Mouse (Mus musculus) ES-E14 (cell line): Measurements from ENCODE around the gene Iba57. TPM values are rescaled to one million over a fixed set of nuclear protein-coding genes. Genes with fewer than 3 reads are reported as not detected.
"Not testable (repeated sequence)": the region's sequence is repeated elsewhere in the genome, so short reads cannot be mapped to it uniquely, and the experiment has no call there.

Source experiments
- DNase-seq: peaks from one replicate; pipeline ENCODE4 v3.0.0-alpha.2; 2013; ENCODE audit warnings: low read depth, low spot score
- H3K27ac ChIP-seq: 2 replicates; pipeline ENCODE4 v1.5.1; 2012; ENCODE audit warnings: low read depth, mild to moderate bottlenecking, low read length, moderate library complexity, mixed read lengths; ENCODE audit not compliant: poor library complexity, insufficient read depth, severe bottlenecking
- H3K36me3 ChIP-seq: 2 replicates; pipeline ENCODE4 v1.6.1; 2012; ENCODE audit warnings: mild to moderate bottlenecking, low read length, moderate library complexity, mixed read lengths; ENCODE audit not compliant: control insufficient read depth, poor library complexity, insufficient read depth, severe bottlenecking
- H3K4me1 ChIP-seq, 2 experiments: fragments of 150-350 bp in 1 of 2; sonication (generic) in 1 of 2; 2 replicates each; pipeline ENCODE4 v1.6.1; 2012; ENCODE audit warnings: low read length in 2 of 2, mild to moderate bottlenecking in 1 of 2, mixed read lengths in 1 of 2; ENCODE audit not compliant: control insufficient read depth in 2 of 2, insufficient read depth in 2 of 2, poor library complexity in 1 of 2
- H3K4me3 ChIP-seq, 2 experiments: fragments of 150-350 bp in 1 of 2; sonication (generic) in 1 of 2; 2 replicates each; pipeline ENCODE4 v1.5.1; 2012; ENCODE audit warnings: low read length in 2 of 2, low read depth in 1 of 2, mild to moderate bottlenecking in 1 of 2, mixed read lengths in 1 of 2; ENCODE audit not compliant: insufficient read depth in 1 of 2, poor library complexity in 1 of 2, severe bottlenecking in 1 of 2
- H3K9ac ChIP-seq: 2 replicates; pipeline ENCODE4 v1.6.1; 2012; ENCODE audit warnings: low read depth, mild to moderate bottlenecking, low read length, mixed read lengths; ENCODE audit not compliant: poor library complexity, insufficient read depth, severe bottlenecking
- H3K9me3 ChIP-seq: fragments of 150-350 bp; sonication (generic); 2 replicates; pipeline ENCODE4 v1.6.1; 2012; ENCODE audit warnings: low read depth, mild to moderate bottlenecking, low read length; ENCODE audit not compliant: control insufficient read depth, insufficient read depth
- CHD2 ChIP-seq: IDR thresholded peaks from 2 replicates; pipeline ENCODE4 v1.6.1; 2014; ENCODE audit warnings: mild to moderate bottlenecking, low read depth, low read length, inconsistent platforms
- HCFC1 ChIP-seq: IDR thresholded peaks from 2 replicates; pipeline ENCODE4 v1.6.1; 2012; ENCODE audit warnings: low read length, inconsistent platforms, borderline replicate concordance; ENCODE audit not compliant: insufficient read depth
- MAFK ChIP-seq: IDR thresholded peaks from 2 replicates; pipeline ENCODE4 v1.6.1; 2014; ENCODE audit warnings: mild to moderate bottlenecking, low read depth, low read length, inconsistent platforms; ENCODE audit not compliant: insufficient read depth
- ZC3H11A ChIP-seq: IDR thresholded peaks from 2 replicates; pipeline ENCODE4 v1.6.1; 2012; ENCODE audit warnings: low read depth, mild to moderate bottlenecking, inconsistent platforms, low read length, borderline replicate concordance
- ZNF384 ChIP-seq: IDR thresholded peaks from 2 replicates; pipeline ENCODE4 v1.6.1; 2012; ENCODE audit warnings: low read depth, low read length, inconsistent platforms
- in situ Hi-C, 2 experiments: fragments of 600-800 bp; cut with MboI; formaldehyde crosslinking; loops; one replicate each; pipeline ENCODE4 v1.15.1; 2025; ENCODE audit warnings: low sequenced_read_pairs in 2 of 2, inconsistent platforms in 1 of 2; ENCODE audit not compliant: unreplicated experiment in 2 of 2
- total RNA-seq: library from RNA; depleted of rRNA; stranded (reverse); fragments of 300-350 nt; gene quantifications from 2 replicates; pipeline ENCODE4 v1.2.3, GENCODE M21; 2012; rRNA removed

Iba57 gene
- total RNA-seq = 3.2 and 4.7 TPM in 2 replicates

- in situ Hi-C loops = no loop called here
Observed at GRCm38 (mm10) chr11:59163255-59164236, at the start of gene Iba57. Gene Iba57 (minus strand): TSS chr11:59163739.

GRCm38 (mm10) chr11:59212892-59213494 is 49.5 kb upstream of the Iba57 start:
- H3K36me3 ChIP-seq = peaks cover 34% of the 10 kb centered on the region
- H3K4me1 ChIP-seq = peaks cover 2 to 15% of the 10 kb centered on the region in 2 experiments; a peak in 2 of 4 replicates
- H3K4me3 ChIP-seq = no peak overlapping the region
- H3K27ac ChIP-seq = no peak overlapping the region
- no peak for TF ChIP-seq HCFC1
- no peak for TF ChIP-seq MAFK
- no peak for TF ChIP-seq ZNF384
- no peak for TF ChIP-seq ZC3H11A
- no peak for TF ChIP-seq CHD2
- no peaks in the 10 kb centered on the region for H3K9me3 ChIP-seq
- H3K9ac ChIP-seq = no peak overlapping the region
- in situ Hi-C loops = no loop called here
- DNase-seq = no peak

More at GRCm38 (mm10) chr11:59163255-59164236, at the start of gene Iba57:
- DNase-seq = peak; percentile 96
- H3K4me3 ChIP-seq = peak within 1 kb of the TSS; percentile 88
- H3K4me1 ChIP-seq = peaks cover 0 to 9% of the 10 kb centered on the region in 2 experiments; a peak in 1 of 4 replicates
- peak within 1 kb of the TSS; percentile 94 for H3K27ac ChIP-seq
- no peaks in the 10 kb centered on the region for H3K36me3 ChIP-seq
- H3K9me3 ChIP-seq = no peaks in the 10 kb centered on the region
- peak; percentile 64; the same call in 1 of the 2 replicates for TF ChIP-seq HCFC1
- TF ChIP-seq ZC3H11A = no peak
- no peak for TF ChIP-seq MAFK
- peak within 1 kb of the TSS; percentile 95 for H3K9ac ChIP-seq

GRCm38 (mm10) chr11:59212320-59212719 is 48.8 kb upstream of the Iba57 start:
- peaks cover 32% of the 10 kb centered on the region for H3K36me3 ChIP-seq
- in situ Hi-C loops, H3K27ac ChIP-seq: not testable (repeated sequence)

GRCm38 (mm10) chr11:59211561-59211960 is 48.0 kb upstream of the Iba57 start:
- H3K9ac ChIP-seq, H3K4me3 ChIP-seq, H3K4me1 ChIP-seq, H3K27ac ChIP-seq, in situ Hi-C loops, H3K9me3 ChIP-seq, DNase-seq: not testable (repeated sequence)
- peaks cover 32% of the 10 kb centered on the region for H3K36me3 ChIP-seq

More at GRCm38 (mm10) chr11:59212320-59212719, 48.8 kb upstream of the Iba57 start:
- not testable (repeated sequence) for H3K4me3 ChIP-seq, H3K9me3 ChIP-seq, DNase-seq, H3K9ac ChIP-seq
- peaks cover 2 to 11% of the 10 kb centered on the region in 2 experiments; a peak in 2 of 4 replicates for H3K4me1 ChIP-seq

- peaks cover 34% of the 10 kb centered on the region for H3K36me3 ChIP-seq
- in situ Hi-C loops = no loop called here
- H3K9me3 ChIP-seq = no peaks in the 10 kb centered on the region
- H3K4me3 ChIP-seq = no peak overlapping the region
- DNase-seq = no peak
- peaks cover 0 to 2% of the 10 kb centered on the region in 2 experiments; a peak in 1 of 4 replicates for H3K4me1 ChIP-seq
- H3K27ac ChIP-seq = no peak overlapping the region
- no peak overlapping the region for H3K9ac ChIP-seq
- no peak for TF ChIP-seq ZC3H11A
Observed at GRCm38 (mm10) chr11:59210020-59210419, 46.5 kb upstream of the Iba57 start.
